Mouse (Mus musculus) liver, adult 2 months (tissue): Measurements from ENCODE around the gene Wdr66. TPM values are rescaled to one million over a fixed set of nuclear protein-coding genes. Genes with fewer than 3 reads are reported as not detected.

Experiments used
- DNase-seq: peaks from one replicate; pipeline ENCODE4 v3.0.0-alpha.2; 2011; ENCODE audit warnings: low read depth, low spot score; ENCODE audit errors: extremely low read depth
- H3K27ac ChIP-seq: fragments of 200-500 bp; replicated peaks from 2 replicates; pipeline ENCODE4 v1.5.1; 2012; ENCODE audit warnings: low read depth, mild to moderate bottlenecking, control low read depth, inconsistent platforms, low read length; ENCODE audit not compliant: insufficient read depth
- H3K27me3 ChIP-seq: fragments of 200-500 bp; 2 replicates; pipeline ENCODE4 v1.6.1; 2012; ENCODE audit warnings: mild to moderate bottlenecking, moderate library complexity, low read length, inconsistent platforms; ENCODE audit not compliant: control insufficient read depth, insufficient read depth
- H3K36me3 ChIP-seq: fragments of 200-500 bp; 2 replicates; pipeline ENCODE4 v1.6.1; 2012; ENCODE audit warnings: low read length, inconsistent platforms; ENCODE audit not compliant: control insufficient read depth, insufficient read depth
- H3K4me1 ChIP-seq: fragments of 200-500 bp; 2 replicates; pipeline ENCODE4 v1.6.1; 2011; ENCODE audit warnings: low read length; ENCODE audit not compliant: control insufficient read depth, insufficient read depth
- H3K4me3 ChIP-seq: fragments of 200-500 bp; 2 replicates; pipeline ENCODE4 v1.5.1; 2011; ENCODE audit warnings: low read depth, mild to moderate bottlenecking, control low read depth, low read length, moderate library complexity; ENCODE audit not compliant: insufficient read depth
- H3K79me2 ChIP-seq: fragments of 200-500 bp; 2 replicates; pipeline ENCODE4 v1.6.1; 2012; ENCODE audit warnings: inconsistent platforms, mild to moderate bottlenecking, low read length, moderate library complexity; ENCODE audit not compliant: control insufficient read depth, insufficient read depth
- H3K9ac ChIP-seq: fragments of 200-500 bp; 2 replicates; pipeline ENCODE4 v1.6.1; 2012; ENCODE audit warnings: low read depth, mild to moderate bottlenecking, control low read depth, inconsistent platforms, low read length
- CTCF ChIP-seq: fragments of 200-500 bp; IDR thresholded peaks from 2 replicates; pipeline ENCODE4 v1.5.1; 2011; ENCODE audit warnings: low read depth, low read length, control low read depth
- POLR2A ChIP-seq: fragments of 200-500 bp; IDR thresholded peaks from 2 replicates; pipeline ENCODE4 v1.6.1; 2011; ENCODE audit warnings: low read length, control low read depth; ENCODE audit not compliant: insufficient read depth; ENCODE audit errors: extremely low read depth
- WGBS: fragments of 180-500 bp; shearing (Covaris S2); methylation state at CpG from one replicate; pipeline ENCODE4 v1.1.7; 2018; 5-methylcytosine and 5-hydroxymethylcytosine counted together
- polyA plus RNA-seq: library from polyadenylated mRNA; depleted of rRNA; stranded (reverse); fragments of >200 nt; gene quantifications from 2 replicates; pipeline ENCODE4 v1.2.3, GENCODE M21; 2012
- total RNA-seq: library from RNA; depleted of rRNA; stranded (reverse); fragments of >200 nt; gene quantifications from 2 replicates; pipeline ENCODE4 v1.2.3, GENCODE M21; 2014

Wdr66 gene
- total and polyA plus RNA-seq, 2 experiments, result 0.37 to 0.60 TPM

DNA sequence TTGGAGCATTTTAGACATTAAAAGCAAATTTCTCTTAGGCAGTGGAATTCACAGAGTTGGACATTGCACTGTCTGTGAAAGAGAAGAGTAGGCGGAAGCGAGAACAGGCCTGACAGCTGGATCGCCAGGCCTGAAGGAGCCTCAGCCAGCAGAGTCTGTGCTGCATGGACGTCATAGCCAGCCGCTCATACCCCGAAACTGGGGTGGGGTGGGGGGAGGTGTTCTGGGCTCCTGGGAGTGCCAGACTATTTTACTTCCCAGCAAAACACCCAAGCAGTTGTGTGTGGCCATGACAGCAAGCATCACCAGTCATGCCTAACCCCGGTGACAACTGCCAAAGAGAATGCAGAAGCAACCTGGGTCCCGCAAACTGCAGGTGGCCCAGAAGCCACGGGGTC lies 74.8 kb downstream of the Wdr66 start:
- WGBS, result 89% methylated on average over 9 of the region's 9 CpGs
- H3K4me3 ChIP-seq, result no peak overlapping the region
- no peaks in the 10 kb centered on the region for H3K27me3 ChIP-seq
- no peaks in the 10 kb centered on the region for H3K79me2 ChIP-seq
- DNase-seq, result no peak
- no peaks in the 10 kb centered on the region for H3K4me1 ChIP-seq
- H3K36me3 ChIP-seq, result no peaks in the 10 kb centered on the region
- H3K9ac ChIP-seq, result no peak overlapping the region
- H3K27ac ChIP-seq, result no peak overlapping the region
- TF ChIP-seq CTCF (no peak), POLR2A (no peak)

DNA sequence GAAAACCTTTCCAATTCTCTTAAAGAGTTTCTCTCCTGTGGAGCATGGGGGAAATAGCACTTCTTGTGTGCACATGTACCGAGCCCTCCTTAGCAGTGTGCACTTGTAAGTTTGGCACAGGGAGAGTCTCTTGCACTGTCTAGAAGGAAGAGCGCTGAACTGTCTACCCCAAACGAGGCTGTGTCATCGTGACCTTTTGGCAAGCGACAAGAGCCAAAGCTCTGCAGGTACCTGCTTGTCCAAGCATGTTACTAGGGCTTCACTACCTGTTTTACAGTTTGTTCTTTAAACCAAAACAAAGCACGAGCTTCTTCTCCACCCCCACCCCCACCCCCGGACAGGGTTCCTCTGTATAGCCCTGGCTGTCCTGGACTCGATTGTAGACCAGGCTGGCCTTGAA lies 75.8 kb downstream of the Wdr66 start:
- H3K36me3 ChIP-seq, result no peaks in the 10 kb centered on the region
- H3K4me3 ChIP-seq, result no peak overlapping the region
- no peak for TF ChIP-seq CTCF
- TF ChIP-seq POLR2A, result no peak
- no peak overlapping the region for H3K9ac ChIP-seq
- H3K27me3 ChIP-seq, result no peaks in the 10 kb centered on the region
- 76% methylated on average over 8 of the region's 8 CpGs for WGBS
- no peaks in the 10 kb centered on the region for H3K79me2 ChIP-seq
- H3K27ac ChIP-seq, result no peak overlapping the region
- no peaks in the 10 kb centered on the region for H3K4me1 ChIP-seq
- DNase-seq, result no peak

DNA sequence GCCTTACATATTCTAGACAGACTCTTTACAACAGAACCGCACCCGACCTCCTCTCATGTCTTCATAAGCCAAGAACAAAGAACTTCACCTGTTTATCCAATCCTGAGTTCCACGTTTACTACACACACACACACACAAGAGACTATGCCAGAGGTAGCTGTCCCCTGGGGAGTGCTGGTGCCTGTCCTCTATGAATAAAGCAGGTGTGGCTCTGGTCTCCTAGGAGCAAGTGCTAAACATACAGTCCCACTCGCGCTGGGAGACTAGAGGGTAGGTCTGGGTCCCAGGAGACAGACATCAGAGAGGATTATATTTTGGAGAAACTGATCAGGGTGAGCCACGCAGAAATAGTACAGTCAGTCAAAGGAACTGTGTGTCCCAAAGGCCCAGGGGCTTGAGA lies 81.7 kb downstream of the Wdr66 start:
- 87% methylated on average over 6 of the region's 6 CpGs for WGBS

DNA sequence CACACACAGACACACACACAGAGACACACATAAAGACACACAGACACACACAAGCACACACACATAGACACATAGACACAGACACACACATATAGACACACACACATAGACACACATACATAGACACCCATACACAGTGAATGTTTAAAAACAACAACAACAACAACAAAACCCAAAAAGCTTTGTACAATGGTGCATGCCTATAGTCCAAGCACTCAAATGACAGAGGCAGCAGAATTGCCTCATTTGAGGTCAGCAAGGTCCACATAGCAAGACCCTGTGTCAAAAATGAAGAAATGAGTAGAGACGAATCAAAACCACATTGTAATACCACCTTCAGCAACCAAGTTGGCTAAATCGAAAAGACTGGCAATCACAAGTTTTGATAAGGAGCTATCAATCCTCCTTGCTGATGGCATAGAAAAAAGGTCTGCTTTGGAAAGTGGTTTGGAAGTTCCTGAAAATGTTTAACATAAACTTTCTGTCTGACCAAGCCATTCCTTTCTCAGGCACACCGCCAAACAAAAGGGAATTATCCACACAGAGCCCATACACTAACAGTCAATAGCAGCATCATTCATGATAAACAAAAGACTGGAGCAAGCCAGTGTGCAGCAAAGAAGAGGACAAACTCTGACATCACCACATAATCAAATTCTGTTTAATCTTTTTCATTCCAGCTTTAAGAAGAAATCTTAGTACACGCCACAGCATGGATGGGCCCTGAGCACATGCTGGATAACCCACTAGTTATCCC lies 84.5 kb downstream of the Wdr66 start:
- no peaks in the 10 kb centered on the region for H3K36me3 ChIP-seq

More for the DNA sequence above, 81.7 kb downstream of the Wdr66 start:
- no peak for DNase-seq
- no peaks in the 10 kb centered on the region for H3K36me3 ChIP-seq
- no peaks in the 10 kb centered on the region for H3K4me1 ChIP-seq
- H3K79me2 ChIP-seq, result no peaks in the 10 kb centered on the region
- no peak overlapping the region for H3K4me3 ChIP-seq
- no peak overlapping the region for H3K9ac ChIP-seq
- H3K27ac ChIP-seq, result no peak overlapping the region
- no peak for TF ChIP-seq CTCF
- TF ChIP-seq POLR2A, result no peak
- no peaks in the 10 kb centered on the region for H3K27me3 ChIP-seq

DNA sequence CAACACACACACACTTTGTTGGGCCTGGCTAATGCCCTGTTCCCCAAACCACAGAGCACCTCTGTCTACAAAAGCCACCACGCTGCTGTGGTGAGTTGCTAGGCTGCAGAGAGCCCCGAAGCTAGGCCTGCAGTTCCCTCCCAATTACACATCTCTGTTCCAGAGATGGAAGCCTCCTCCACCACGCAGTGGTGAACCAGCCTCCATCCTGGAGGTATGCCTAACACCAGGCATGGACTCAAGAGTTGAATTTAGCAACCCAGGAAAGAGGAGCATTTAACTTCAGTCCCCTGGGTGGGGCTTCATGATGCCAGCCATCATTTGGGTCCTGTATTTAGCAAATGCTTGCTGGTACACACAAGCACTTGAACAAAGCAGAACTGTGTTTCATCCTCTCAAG lies 86.6 kb downstream of the Wdr66 start:
- WGBS, result 72% methylated on average over 3 of the region's 3 CpGs
- TF ChIP-seq POLR2A, result no peak
- TF ChIP-seq CTCF, result no peak
- DNase-seq, result no peak
- H3K27ac ChIP-seq, result no peak overlapping the region
- no peak overlapping the region for H3K9ac ChIP-seq
- no peaks in the 10 kb centered on the region for H3K27me3 ChIP-seq
- no peaks in the 10 kb centered on the region for H3K79me2 ChIP-seq
- no peak overlapping the region for H3K4me3 ChIP-seq
- peaks cover 2% of the 10 kb centered on the region for H3K4me1 ChIP-seq
- no peaks in the 10 kb centered on the region for H3K36me3 ChIP-seq

More for the DNA sequence above, 84.5 kb downstream of the Wdr66 start:
- H3K27ac ChIP-seq, result no peak overlapping the region
- no peak overlapping the region for H3K9ac ChIP-seq
- no peaks in the 10 kb centered on the region for H3K79me2 ChIP-seq
- no peaks in the 10 kb centered on the region for H3K4me1 ChIP-seq
- no peak for DNase-seq
- 82% methylated on average over 4 of the region's 4 CpGs for WGBS
- H3K4me3 ChIP-seq, result no peak overlapping the region
- TF ChIP-seq CTCF (no peak), POLR2A (no peak)
- H3K27me3 ChIP-seq, result no peaks in the 10 kb centered on the region

DNA sequence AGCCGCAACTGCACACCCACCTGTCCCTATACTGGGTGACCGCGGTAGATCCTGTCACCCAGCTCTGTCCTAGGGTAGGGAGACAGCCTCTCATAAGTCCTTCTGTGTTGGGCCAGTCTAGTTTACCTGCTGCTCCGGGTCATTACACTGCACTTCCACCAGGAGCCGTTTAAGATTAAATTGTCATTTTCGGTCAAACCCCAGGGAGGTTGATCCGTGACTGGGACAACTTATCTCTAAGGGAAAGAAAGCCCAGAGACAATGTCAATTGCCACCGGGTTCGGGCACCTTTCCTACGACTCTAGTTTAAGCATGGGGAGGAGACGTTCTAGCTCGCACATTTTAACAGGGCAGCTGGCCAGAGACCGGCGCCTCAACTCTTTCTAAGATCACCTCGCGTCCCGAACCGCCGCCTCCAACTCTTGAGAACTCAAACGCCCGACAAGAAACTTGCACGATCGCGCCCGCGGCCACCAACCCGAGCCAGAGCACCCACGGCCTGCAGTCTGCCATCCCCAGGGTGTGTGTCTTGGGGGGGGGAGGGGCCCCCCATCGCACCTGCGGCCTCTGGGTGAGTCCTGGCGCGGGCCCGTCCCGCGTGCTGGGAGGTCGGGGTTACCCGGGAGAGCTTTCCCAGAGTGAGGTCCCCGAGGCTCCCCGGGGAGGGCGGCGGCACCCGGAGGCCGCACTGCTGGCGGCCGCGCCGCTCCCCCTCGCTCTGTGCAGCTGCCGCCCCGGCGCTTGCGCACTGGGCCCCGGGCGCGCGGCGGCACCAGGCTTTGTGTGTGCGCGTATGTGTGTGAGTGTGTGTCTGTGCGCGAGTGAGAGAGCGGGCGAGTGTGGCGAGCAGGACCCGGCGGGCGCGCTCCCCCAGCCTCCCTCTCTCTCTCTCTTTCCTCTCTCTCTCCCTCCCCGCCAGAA lies 92.1 kb downstream of the Wdr66 start, which contains the start of gene Bcl7a:
Gene Bcl7a (plus strand): TSS at position 128 of the 921 bp plus-strand sequence.
- TF ChIP-seq POLR2A, result 0 out of 2 replicates have a peak, but pooled peaks have one; percentile 57
- peak; percentile 25; the same call in 1 of the 2 replicates for TF ChIP-seq CTCF
- DNase-seq, result peak; percentile 65
- peaks cover 12% of the 10 kb centered on the region; the same call in 1 of the 2 replicates for H3K79me2 ChIP-seq
- H3K4me1 ChIP-seq, result peaks cover 10% of the 10 kb centered on the region
- peak within 1 kb of the TSS; percentile 81 for H3K4me3 ChIP-seq
- H3K9ac ChIP-seq, result peak within 1 kb of the TSS; percentile 88
- peak within 1 kb of the TSS; percentile 83 for H3K27ac ChIP-seq
- WGBS, result under 1% methylated on average over 69 of the region's 69 CpGs
- no peaks in the 10 kb centered on the region for H3K27me3 ChIP-seq
- no peaks in the 10 kb centered on the region for H3K36me3 ChIP-seq
